Mouse (Mus musculus) limb, embryonic 11.5 days (tissue): Measurements from ENCODE around the gene Dnaja4. TPM values are rescaled to one million over a fixed set of nuclear protein-coding genes. Genes with fewer than 3 reads are reported as not detected.

Experiments
- ATAC-seq: fragments of 200-750 bp; cut with Nextera tagmentation; 2 replicates; pipeline ENCODE4 v1.8.0; 2017; ENCODE audit warnings: low read depth; ENCODE audit not compliant: insufficient number of reproducible peaks, low FRiP score, low TSS enrichment
- DNase-seq: peaks from one replicate; pipeline ENCODE4 v3.0.0-alpha.2; 2015; ENCODE audit warnings: low spot score
- H3K27ac ChIP-seq: fragments of 300-500 bp; sonication (generic); replicated peaks from 2 replicates; pipeline ENCODE4 v1.5.1; 2014; ENCODE audit warnings: low read depth, mild to moderate bottlenecking, low read length
- H3K27me3 ChIP-seq: fragments of 300-500 bp; sonication (generic); 2 replicates; pipeline ENCODE4 v1.6.1; 2014; ENCODE audit warnings: mild to moderate bottlenecking, low read length, mixed read lengths; ENCODE audit not compliant: control insufficient read depth, insufficient read depth
- H3K36me3 ChIP-seq: fragments of 300-500 bp; sonication (generic); 2 replicates; pipeline ENCODE4 v1.6.1; 2014; ENCODE audit warnings: mild to moderate bottlenecking, low read length, moderate library complexity, mixed read lengths; ENCODE audit not compliant: control insufficient read depth, insufficient read depth
- H3K4me1 ChIP-seq: fragments of 300-500 bp; sonication (generic); 2 replicates; pipeline ENCODE4 v1.6.1; 2014; ENCODE audit warnings: low read length, mixed read lengths; ENCODE audit not compliant: control insufficient read depth, insufficient read depth
- H3K4me2 ChIP-seq: fragments of 300-500 bp; sonication (generic); 2 replicates; pipeline ENCODE4 v1.6.1; 2014; ENCODE audit warnings: low read depth, mild to moderate bottlenecking, moderate library complexity; ENCODE audit not compliant: severe bottlenecking
- H3K4me3 ChIP-seq: fragments of 300-500 bp; sonication (generic); 2 replicates; pipeline ENCODE4 v1.5.1; 2014; ENCODE audit warnings: low read depth, low read length
- H3K9ac ChIP-seq: fragments of 300-500 bp; sonication (generic); 2 replicates; pipeline ENCODE4 v1.6.1; 2014; ENCODE audit warnings: mild to moderate bottlenecking, low read length
- H3K9me3 ChIP-seq: fragments of 300-500 bp; sonication (generic); 2 replicates; pipeline ENCODE4 v1.6.1; 2016; ENCODE audit warnings: low read length; ENCODE audit not compliant: control insufficient read depth
- WGBS: fragments of 180-500 bp; shearing (Covaris S2); extraction: QIAGEN DNeasy Blood & Tissue Kit; methylation state at CpG from one replicate; pipeline ENCODE4 v1.1.7; 2014; 5-methylcytosine and 5-hydroxymethylcytosine counted together
- polyA plus RNA-seq: library from polyadenylated mRNA; unstranded; fragments of >200 nt; fragmentation: Nextera tagmentation; extraction: Ambion mirVana; gene quantifications from 2 replicates; pipeline ENCODE4 v1.2.1, GENCODE M21; 2014

Gene Dnaja4
- polyA plus RNA-seq, 1 experiment from 2014 or later: 3.6 TPM

DNA sequence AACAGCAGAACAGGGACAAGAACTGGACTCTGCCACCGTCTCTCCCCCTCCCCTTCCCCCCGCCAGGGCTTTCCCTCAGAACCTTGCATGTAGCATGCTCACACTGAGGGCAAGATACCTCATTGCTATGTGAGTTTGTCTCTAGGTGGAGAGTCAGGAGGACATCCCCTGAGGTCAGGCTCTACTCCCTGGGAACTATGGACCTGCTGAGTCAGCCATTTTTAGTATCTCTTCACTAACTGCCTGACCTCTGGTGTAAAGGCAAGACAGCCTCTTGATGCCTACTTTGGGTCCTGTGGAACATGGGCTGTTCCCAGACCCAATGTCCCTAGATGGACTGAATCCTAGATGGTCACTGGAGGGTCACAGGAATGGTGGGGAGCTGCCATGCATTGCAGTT lies 53.0 kb downstream of the Dnaja4 start:
- H3K27ac ChIP-seq: no peak overlapping the region
- H3K36me3 ChIP-seq: no peaks in the 10 kb centered on the region
- DNase-seq (no peak), ATAC-seq (no peak)
- 0 out of 2 replicates have a peak, but pooled peaks cover 2% of the 10 kb centered on the region for H3K27me3 ChIP-seq
- peaks cover 5% of the 10 kb centered on the region; the same call in 1 of the 2 replicates for H3K4me1 ChIP-seq
- no peaks in the 10 kb centered on the region for H3K9me3 ChIP-seq
- no peak overlapping the region for H3K4me2 ChIP-seq
- WGBS: 79% methylated on average over 2 of the region's 2 CpGs
- no peak overlapping the region for H3K9ac ChIP-seq
- no peak overlapping the region for H3K4me3 ChIP-seq

DNA sequence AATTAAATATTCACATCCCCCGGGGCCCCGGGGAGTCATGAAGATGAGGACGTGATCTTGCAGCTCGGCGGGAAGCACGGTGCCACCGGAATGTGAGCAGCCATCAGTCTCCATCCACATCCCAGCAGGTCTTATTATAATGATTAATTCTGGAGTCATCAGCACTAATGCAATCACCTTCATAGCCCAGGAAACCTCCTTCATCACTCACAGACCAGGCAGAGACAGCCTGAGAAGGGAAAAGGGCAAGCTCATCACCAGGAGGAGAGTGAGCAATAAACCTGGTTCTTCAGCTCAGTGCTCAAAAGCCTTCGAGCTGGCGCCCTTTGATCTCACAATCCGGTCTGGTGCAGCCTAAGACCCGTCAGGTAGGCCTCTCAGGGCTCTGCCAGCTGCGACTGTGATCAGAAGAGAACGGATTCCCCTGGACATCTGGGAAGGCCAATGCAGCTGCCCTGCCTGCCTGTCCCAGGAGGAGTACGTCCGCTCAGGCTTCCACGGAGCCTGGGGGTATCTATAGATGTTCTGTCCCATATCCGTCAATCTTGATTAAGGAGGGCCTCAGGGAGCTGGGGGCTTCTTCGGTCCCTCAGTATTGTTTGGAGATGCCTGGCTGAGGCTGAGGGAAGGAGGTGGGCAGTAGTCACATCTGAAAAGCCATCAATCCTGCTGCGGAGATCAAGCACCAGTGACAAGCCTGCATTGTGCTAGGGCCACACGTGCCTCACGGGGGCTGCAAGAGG lies 53.7 kb downstream of the Dnaja4 start:
- no peak overlapping the region for H3K27ac ChIP-seq
- peaks cover 5% of the 10 kb centered on the region; the same call in 1 of the 2 replicates for H3K4me1 ChIP-seq
- H3K9me3 ChIP-seq: no peaks in the 10 kb centered on the region
- 8% methylated on average over 21 of the region's 21 CpGs for WGBS
- DNase-seq (peak; percentile 40), ATAC-seq (no peak)
- H3K9ac ChIP-seq: 0 out of 2 replicates have a peak overlapping the region, but pooled peaks have one; percentile 3
- no peak overlapping the region for H3K4me3 ChIP-seq
- 0 out of 2 replicates have a peak, but pooled peaks cover 2% of the 10 kb centered on the region for H3K27me3 ChIP-seq
- H3K36me3 ChIP-seq: no peaks in the 10 kb centered on the region
- no peak overlapping the region for H3K4me2 ChIP-seq

- ATAC-seq: no peak
Observed at GRCm38 (mm10) chr9:54752944-54753295, 54.2 kb downstream of the Dnaja4 start.

DNA sequence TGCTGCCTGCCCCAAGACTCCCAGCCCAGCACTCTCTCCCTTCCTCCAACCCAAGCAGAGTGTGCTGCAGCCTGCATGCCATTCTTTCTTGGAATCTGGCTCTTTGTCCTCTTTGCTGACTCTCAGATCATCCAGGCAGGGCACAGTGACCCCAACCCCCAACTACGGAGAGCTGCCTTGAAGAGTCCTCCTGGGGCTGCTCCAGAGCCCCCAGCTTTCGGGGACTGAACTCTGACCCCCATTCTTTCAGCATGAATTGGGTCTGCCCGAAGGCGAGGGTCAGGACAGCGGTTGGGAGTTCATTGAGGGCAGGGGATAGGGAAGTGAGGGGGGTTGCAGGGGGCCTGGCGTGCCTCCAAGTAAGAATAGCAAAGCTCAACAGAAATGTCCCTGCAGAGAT lies 60.9 kb downstream of the Dnaja4 start:
- Histone ChIP-seq H3K36me3 (no peaks in the 10 kb centered on the region), H3K9me3 (no peaks in the 10 kb centered on the region), H3K4me3 (no peak overlapping the region), H3K27me3 (0 out of 2 replicates have a peak, but pooled peaks cover 3% of the 10 kb centered on the region), H3K4me1 (peaks cover 3% of the 10 kb centered on the region; the same call in 1 of the 2 replicates), H3K27ac (no peak overlapping the region), H3K4me2 (no peak overlapping the region), H3K9ac (no peak overlapping the region)
- DNase-seq: no peak
- WGBS: 38% methylated on average over 6 of the region's 6 CpGs
- ATAC-seq: no peak

More at GRCm38 (mm10) chr9:54752944-54753295, 54.2 kb downstream of the Dnaja4 start:
- 0 out of 2 replicates have a peak, but pooled peaks cover 2% of the 10 kb centered on the region for H3K27me3 ChIP-seq
- no peak overlapping the region for H3K9ac ChIP-seq
- no peak overlapping the region for H3K27ac ChIP-seq
- H3K9me3 ChIP-seq: no peaks in the 10 kb centered on the region
- DNase-seq: no peak
- H3K4me2 ChIP-seq: no peak overlapping the region
- H3K4me1 ChIP-seq: peaks cover 5% of the 10 kb centered on the region; the same call in 1 of the 2 replicates
- no peaks in the 10 kb centered on the region for H3K36me3 ChIP-seq
- H3K4me3 ChIP-seq: no peak overlapping the region
- WGBS: 33% methylated on average over 11 of the region's 11 CpGs

- 17% methylated on average over 12 of the region's 12 CpGs for WGBS
- Histone ChIP-seq H3K27me3 (peaks cover 5% of the 10 kb centered on the region; the same call in 1 of the 2 replicates), H3K9ac (peak overlapping the region; percentile 47)
Observed at GRCm38 (mm10) chr9:54764091-54764490, 65.4 kb downstream of the Dnaja4 start.

GRCm38 (mm10) chr9:54764561-54765217 lies 66.0 kb downstream of the Dnaja4 start, which contains the start of gene Crabp1:
Gene Crabp1 (plus strand): TSS chr9:54764748.
- H3K4me3 ChIP-seq: peak within 1 kb of the TSS; percentile 46
- H3K4me2 ChIP-seq: peak within 1 kb of the TSS; percentile 70
- no peaks in the 10 kb centered on the region for H3K9me3 ChIP-seq
- no peaks in the 10 kb centered on the region for H3K36me3 ChIP-seq
- under 1% methylated on average over 40 of the region's 45 CpGs for WGBS
- DNase-seq (peak; percentile 82), ATAC-seq (peak; percentile 69)
- H3K27ac ChIP-seq: no peak within 1 kb of the TSS; the same call in 1 of the 2 replicates
- peaks cover 12% of the 10 kb centered on the region for H3K4me1 ChIP-seq
- H3K9ac ChIP-seq: peak within 1 kb of the TSS; percentile 47
- H3K27me3 ChIP-seq: peaks cover 5% of the 10 kb centered on the region; the same call in 1 of the 2 replicates

More at GRCm38 (mm10) chr9:54764091-54764490, 65.4 kb downstream of the Dnaja4 start:
- Histone ChIP-seq H3K9me3 (no peaks in the 10 kb centered on the region), H3K36me3 (no peaks in the 10 kb centered on the region), H3K27ac (no peak overlapping the region), H3K4me2 (peak overlapping the region; percentile 70), H3K4me3 (peak overlapping the region; percentile 46), H3K4me1 (peaks cover 11% of the 10 kb centered on the region)
- ATAC-seq (no peak), DNase-seq (peak; percentile 44)

- H3K27me3 ChIP-seq: peaks cover 5% of the 10 kb centered on the region; the same call in 1 of the 2 replicates
- WGBS: under 1% methylated on average over 41 of the region's 41 CpGs
Observed at GRCm38 (mm10) chr9:54765336-54766085, 66.8 kb downstream of the Dnaja4 start.

More at GRCm38 (mm10) chr9:54765336-54766085, 66.8 kb downstream of the Dnaja4 start:
- H3K4me1 ChIP-seq: peaks cover 16% of the 10 kb centered on the region
- H3K36me3 ChIP-seq: no peaks in the 10 kb centered on the region
- ATAC-seq (0 out of 2 replicates have a peak, but pooled peaks have one; percentile 36), DNase-seq (peak; percentile 65)
- peak overlapping the region; percentile 46 for H3K4me3 ChIP-seq
- no peaks in the 10 kb centered on the region for H3K9me3 ChIP-seq
- H3K4me2 ChIP-seq: peak overlapping the region; percentile 70
- H3K9ac ChIP-seq: peak overlapping the region; percentile 47
- H3K27ac ChIP-seq: 0 out of 2 replicates have a peak overlapping the region, but pooled peaks have one; percentile 4
